Mouse (Mus musculus) cortical plate, adult 2 months (tissue): ENCODE measurements around the gene Mettl24.

ENCODE experiments used
- CTCF ChIP-seq: fragments of 200-500 bp; IDR thresholded peaks from 2 replicates; pipeline ENCODE4 v1.5.1; 2011; ENCODE audit warnings: mild to moderate bottlenecking, control low read depth, low read length; ENCODE audit not compliant: insufficient read depth; ENCODE audit errors: extremely low read depth
- POLR2A ChIP-seq: fragments of 200-500 bp; IDR thresholded peaks from 2 replicates; pipeline ENCODE4 v1.6.1; 2011; ENCODE audit warnings: mild to moderate bottlenecking, low read length, control low read depth; ENCODE audit not compliant: insufficient read depth; ENCODE audit errors: extremely low read depth

DNA sequence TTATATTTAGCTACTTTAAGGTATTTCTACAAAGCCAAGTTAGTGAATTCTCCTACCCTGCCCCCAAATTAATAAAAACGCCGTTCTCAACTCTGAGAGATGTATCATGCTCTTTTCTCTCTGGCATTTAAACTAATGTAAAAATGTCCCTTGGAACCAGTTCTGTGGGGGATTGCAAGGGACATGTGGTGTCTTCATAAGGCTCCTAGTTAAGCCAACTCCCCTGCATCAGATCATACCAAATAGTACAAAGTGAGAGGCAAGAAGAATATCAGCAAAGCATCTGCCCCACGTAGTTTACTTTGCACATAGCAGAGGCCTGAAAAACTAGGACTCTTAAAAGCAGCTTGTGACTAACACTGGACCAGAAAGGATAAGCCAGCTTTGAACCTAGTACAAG lies 33.6 kb downstream of the Mettl24 start:
- TF ChIP-seq CTCF (no peak), POLR2A (no peak)
